Mouse (Mus musculus) limb, embryonic 12.5 days (tissue): Measurements from ENCODE around the gene Proser2. TPM values are rescaled to one million over a fixed set of nuclear protein-coding genes. Genes with fewer than 3 reads are reported as not detected.
"Not testable (repeated sequence)": the region's sequence is repeated elsewhere in the genome, so short reads cannot be mapped to it uniquely, and the experiment has no call there.

ENCODE experiments used
- ATAC-seq: fragments of 200-750 bp; cut with Nextera tagmentation; 2 replicates; pipeline ENCODE4 v1.8.0; 2017; ENCODE audit warnings: low read depth, moderate TSS enrichment; ENCODE audit not compliant: insufficient number of reproducible peaks, insufficient read depth, low FRiP score, low TSS enrichment
- H3K27ac ChIP-seq: fragments of 300-500 bp; sonication (generic); 2 replicates; pipeline ENCODE4 v1.5.1; 2016; ENCODE audit warnings: mild to moderate bottlenecking, moderate library complexity
- H3K27me3 ChIP-seq: fragments of 300-500 bp; sonication (generic); 2 replicates; pipeline ENCODE4 v1.6.1; 2016; ENCODE audit warnings: mild to moderate bottlenecking, moderate library complexity
- H3K36me3 ChIP-seq: fragments of 300-500 bp; sonication (generic); 2 replicates; pipeline ENCODE4 v1.6.1; 2016; ENCODE audit warnings: mild to moderate bottlenecking, moderate library complexity
- H3K4me1 ChIP-seq: fragments of 300-500 bp; sonication (generic); replicated peaks from 2 replicates; pipeline ENCODE4 v1.6.1; 2016
- H3K4me2 ChIP-seq: fragments of 300-500 bp; sonication (generic); 2 replicates; pipeline ENCODE4 v1.6.1; 2016; ENCODE audit warnings: mild to moderate bottlenecking, moderate library complexity
- H3K4me3 ChIP-seq: fragments of 300-500 bp; sonication (generic); replicated peaks from 2 replicates; pipeline ENCODE4 v1.5.1; 2016; ENCODE audit warnings: mild to moderate bottlenecking
- H3K9ac ChIP-seq: fragments of 300-500 bp; sonication (generic); replicated peaks from 2 replicates; pipeline ENCODE4 v1.6.1; 2016; ENCODE audit warnings: mild to moderate bottlenecking, moderate library complexity
- H3K9me3 ChIP-seq: fragments of 300-500 bp; sonication (generic); 2 replicates; pipeline ENCODE4 v1.6.1; 2016; ENCODE audit warnings: mild to moderate bottlenecking, moderate library complexity
- WGBS: fragments of 180-500 bp; shearing (Covaris S2); methylation state at CpG from one replicate; pipeline ENCODE4 v1.1.7; 2016; 5-methylcytosine and 5-hydroxymethylcytosine counted together
- polyA plus RNA-seq: library from polyadenylated mRNA; unstranded; fragments of >200 nt; fragmentation: Nextera tagmentation; extraction: Ambion mirVana; gene quantifications from 2 replicates; pipeline ENCODE4 v1.2.1, GENCODE M21; 2016

Gene Proser2
- polyA plus RNA-seq, 1 experiment from 2014 or later, result 6.8 TPM

GRCm38 (mm10) chr2:6097113-6097716, 32.8 kb downstream of the Proser2 start:
- H3K36me3 ChIP-seq, result no peaks in the 10 kb centered on the region
- no peak overlapping the region for H3K4me3 ChIP-seq
- peaks cover 24% of the 10 kb centered on the region for H3K4me1 ChIP-seq
- H3K27ac ChIP-seq, result no peak overlapping the region
- WGBS, result 70% methylated on average over 7 of the region's 7 CpGs
- no peaks in the 10 kb centered on the region for H3K9me3 ChIP-seq
- no peak overlapping the region for H3K4me2 ChIP-seq
- H3K27me3 ChIP-seq, result peaks cover 26% of the 10 kb centered on the region
- no peak overlapping the region for H3K9ac ChIP-seq
- ATAC-seq, result no peak

- ATAC-seq, H3K27me3 ChIP-seq, H3K36me3 ChIP-seq, H3K4me3 ChIP-seq, H3K4me2 ChIP-seq, H3K9ac ChIP-seq, H3K9me3 ChIP-seq, H3K27ac ChIP-seq: not testable (repeated sequence)
- WGBS, result 82% methylated on average over 16 of the region's 16 CpGs
- H3K4me1 ChIP-seq, result peaks cover 19% of the 10 kb centered on the region
These were observed 40.1 kb downstream of the Proser2 start for GRCm38 (mm10) chr2:6089941-6090340.

GRCm38 (mm10) chr2:6087151-6087550, 42.9 kb downstream of the Proser2 start:
- no peak for ATAC-seq
- Histone ChIP-seq H3K4me2 (no peak overlapping the region), H3K27me3 (no peaks in the 10 kb centered on the region), H3K36me3 (no peaks in the 10 kb centered on the region), H3K9me3 (no peaks in the 10 kb centered on the region), H3K9ac (no peak overlapping the region), H3K4me1 (peaks cover 19% of the 10 kb centered on the region), H3K4me3 (no peak overlapping the region), H3K27ac (no peak overlapping the region)
- WGBS, result 92% methylated on average over 5 of the region's 5 CpGs

GRCm38 (mm10) chr2:6085622-6086530, 44.1 kb downstream of the Proser2 start:
- no peaks in the 10 kb centered on the region for H3K36me3 ChIP-seq
- 70% methylated on average over 19 of the region's 19 CpGs for WGBS
- peaks cover 19% of the 10 kb centered on the region for H3K4me1 ChIP-seq
- H3K27ac ChIP-seq, result peak overlapping the region; percentile 50; the same call in 1 of the 2 replicates
- H3K9me3 ChIP-seq, result no peaks in the 10 kb centered on the region
- peak; percentile 32; the same call in 1 of the 2 replicates for ATAC-seq
- H3K4me3 ChIP-seq, result no peak overlapping the region
- H3K4me2 ChIP-seq, result no peak overlapping the region
- no peak overlapping the region for H3K9ac ChIP-seq
- H3K27me3 ChIP-seq, result no peaks in the 10 kb centered on the region

GRCm38 (mm10) chr2:6083696-6084095, 46.3 kb downstream of the Proser2 start:
- 78% methylated on average over 1 of the region's 1 CpGs for WGBS

DNA sequence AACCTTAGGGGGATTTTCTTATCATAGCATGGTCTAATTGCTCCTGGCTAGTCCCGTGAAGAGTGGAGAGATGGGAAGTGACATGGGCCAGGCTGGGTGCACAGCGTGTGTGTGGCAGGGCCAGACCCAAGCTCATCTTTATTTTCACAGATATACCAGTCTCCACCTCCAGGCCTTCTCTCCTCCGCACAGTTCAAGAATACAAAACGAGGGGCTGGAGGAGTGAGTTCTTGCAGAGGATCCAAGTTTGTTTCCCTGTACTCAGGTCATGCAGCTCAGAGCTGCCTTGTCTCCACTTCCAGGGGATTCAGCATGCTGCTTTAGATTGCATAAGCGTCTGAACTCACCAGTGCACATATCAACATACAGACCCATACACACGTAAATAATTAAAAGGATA, 47.4 kb downstream of the Proser2 start:
- no peaks in the 10 kb centered on the region for H3K9me3 ChIP-seq
- no peak overlapping the region for H3K4me2 ChIP-seq
- H3K36me3 ChIP-seq, result no peaks in the 10 kb centered on the region
- peaks cover 21% of the 10 kb centered on the region for H3K4me1 ChIP-seq
- H3K27me3 ChIP-seq, result peaks cover 2% of the 10 kb centered on the region; the same call in 1 of the 2 replicates
- H3K4me3 ChIP-seq, result no peak overlapping the region
- no peak overlapping the region for H3K27ac ChIP-seq
- no peak overlapping the region for H3K9ac ChIP-seq
- WGBS, result 85% methylated on average over 6 of the region's 6 CpGs
- ATAC-seq, result no peak

More at GRCm38 (mm10) chr2:6083696-6084095, 46.3 kb downstream of the Proser2 start:
- H3K27me3 ChIP-seq, result peaks cover 2% of the 10 kb centered on the region; the same call in 1 of the 2 replicates
- H3K9me3 ChIP-seq, result no peaks in the 10 kb centered on the region
- no peak overlapping the region for H3K27ac ChIP-seq
- H3K9ac ChIP-seq, result no peak overlapping the region
- H3K36me3 ChIP-seq, result no peaks in the 10 kb centered on the region
- H3K4me2 ChIP-seq, result no peak overlapping the region
- no peak overlapping the region for H3K4me3 ChIP-seq
- no peak for ATAC-seq
- peaks cover 19% of the 10 kb centered on the region for H3K4me1 ChIP-seq

DNA sequence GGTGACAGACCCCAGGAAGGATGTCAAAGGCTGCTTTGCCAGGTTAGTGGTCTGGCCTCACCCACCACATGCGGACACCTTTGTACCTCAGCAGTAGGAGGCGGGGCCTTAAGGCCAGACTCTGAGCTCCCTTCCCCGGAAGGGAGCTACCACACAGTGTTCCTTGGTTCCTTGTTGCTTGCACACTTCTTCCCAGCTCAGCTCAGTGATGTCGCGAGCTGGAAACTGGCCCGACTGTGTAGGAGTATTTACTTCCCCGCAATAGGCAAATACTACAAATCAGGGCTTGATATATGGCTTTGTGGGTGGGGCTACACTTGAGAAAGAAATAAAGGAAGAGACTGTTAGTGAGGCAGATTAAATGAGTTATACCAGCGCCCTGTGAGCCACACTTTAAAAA, 48.9 kb downstream of the Proser2 start:
- Histone ChIP-seq H3K4me1 (0 out of 2 replicates have a peak, but pooled peaks cover 10% of the 10 kb centered on the region), H3K36me3 (no peaks in the 10 kb centered on the region), H3K27me3 (peaks cover 2% of the 10 kb centered on the region; the same call in 1 of the 2 replicates), H3K4me2 (no peak overlapping the region), H3K9ac (no peak overlapping the region), H3K9me3 (no peaks in the 10 kb centered on the region), H3K4me3 (no peak overlapping the region), H3K27ac (no peak overlapping the region)
- 70% methylated on average over 8 of the region's 8 CpGs for WGBS
- no peak for ATAC-seq

DNA sequence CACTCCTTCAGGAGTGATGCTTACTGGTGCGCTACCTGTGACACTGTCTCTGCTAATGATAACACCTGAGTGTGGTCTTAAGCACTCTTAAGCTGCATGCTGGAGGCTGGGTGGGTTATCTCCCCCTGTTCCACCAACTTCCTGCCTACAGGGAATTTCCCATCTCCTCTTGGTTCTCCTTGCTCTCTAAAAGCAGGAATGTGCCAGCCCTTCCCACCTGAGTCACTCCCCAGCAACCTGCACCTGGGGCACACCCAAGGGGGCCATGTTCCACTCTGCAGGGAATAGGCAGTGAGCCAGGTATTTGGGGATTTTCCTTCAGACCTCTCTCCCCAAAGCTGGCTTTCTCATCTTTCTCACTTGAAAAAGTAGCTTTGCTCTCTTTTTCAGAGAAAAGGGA, 50.0 kb downstream of the Proser2 start:
- H3K4me3 ChIP-seq, result no peak overlapping the region
- WGBS, result 100% methylated on average over 1 of the region's 1 CpGs
- no peaks in the 10 kb centered on the region for H3K36me3 ChIP-seq
- H3K4me1 ChIP-seq, result peaks cover 12% of the 10 kb centered on the region
- peaks cover 2% of the 10 kb centered on the region; the same call in 1 of the 2 replicates for H3K27me3 ChIP-seq
- H3K27ac ChIP-seq, result no peak overlapping the region
- no peak for ATAC-seq
- no peak overlapping the region for H3K9ac ChIP-seq
- no peaks in the 10 kb centered on the region for H3K9me3 ChIP-seq
- H3K4me2 ChIP-seq, result no peak overlapping the region

GRCm38 (mm10) chr2:6075530-6075896, 54.5 kb downstream of the Proser2 start:
- Histone ChIP-seq H3K4me3 (no peak overlapping the region), H3K27ac (no peak overlapping the region), H3K4me2 (no peak overlapping the region), H3K4me1 (peaks cover 22% of the 10 kb centered on the region), H3K9ac (no peak overlapping the region), H3K36me3 (no peaks in the 10 kb centered on the region), H3K9me3 (no peaks in the 10 kb centered on the region), H3K27me3 (peaks cover 2% of the 10 kb centered on the region; the same call in 1 of the 2 replicates)
- 38% methylated on average over 1 of the region's 1 CpGs for WGBS
- ATAC-seq, result no peak

GRCm38 (mm10) chr2:6074891-6075529, 55.0 kb downstream of the Proser2 start:
- H3K27ac ChIP-seq, result no peak overlapping the region
- H3K4me3 ChIP-seq, result no peak overlapping the region
- peaks cover 22% of the 10 kb centered on the region for H3K4me1 ChIP-seq
- H3K9ac ChIP-seq, result no peak overlapping the region
- H3K36me3 ChIP-seq, result no peaks in the 10 kb centered on the region
- H3K9me3 ChIP-seq, result no peaks in the 10 kb centered on the region
- peak; percentile 12; the same call in 1 of the 2 replicates for ATAC-seq
- WGBS, result 44% methylated on average over 10 of the region's 10 CpGs
- no peak overlapping the region for H3K4me2 ChIP-seq
- peaks cover 2% of the 10 kb centered on the region; the same call in 1 of the 2 replicates for H3K27me3 ChIP-seq

DNA sequence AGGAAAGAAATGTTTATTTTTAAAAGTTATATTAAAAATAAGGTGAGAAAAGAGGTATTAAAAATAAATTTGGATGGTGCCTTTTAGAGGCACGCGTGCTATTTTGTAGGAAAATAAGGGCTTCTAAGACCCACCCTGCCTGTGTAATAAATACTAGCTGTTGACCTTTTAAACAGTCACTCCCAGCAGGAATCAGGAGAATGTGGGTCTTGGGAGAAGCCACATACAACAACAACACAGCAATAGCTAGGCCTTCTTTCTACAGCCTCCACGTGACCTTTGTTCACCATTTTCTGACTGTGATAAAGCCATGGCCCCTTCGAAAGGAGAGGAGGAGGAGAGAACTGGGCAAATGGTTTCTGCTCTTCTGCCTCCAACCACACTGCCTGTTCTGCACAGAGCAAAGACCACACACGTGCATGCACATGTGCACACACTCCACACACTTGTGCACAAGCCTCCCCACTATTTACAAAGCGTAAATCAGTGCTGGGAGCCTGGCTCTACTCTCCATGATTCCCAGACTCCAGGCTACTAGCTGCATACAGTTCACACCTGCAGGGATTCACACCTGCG, 57.2 kb downstream of the Proser2 start:
- Histone ChIP-seq H3K9me3 (no peaks in the 10 kb centered on the region), H3K9ac (no peak overlapping the region), H3K4me3 (no peak overlapping the region), H3K36me3 (no peaks in the 10 kb centered on the region), H3K4me2 (no peak overlapping the region), H3K27me3 (no peaks in the 10 kb centered on the region), H3K27ac (no peak overlapping the region), H3K4me1 (peaks cover 21% of the 10 kb centered on the region)
- WGBS, result 73% methylated on average over 7 of the region's 7 CpGs
- no peak for ATAC-seq
